Mouse (Mus musculus) spleen, postnatal 10 days (tissue): Measurements from ENCODE around the gene Kif15.

Source experiments
- DNase-seq, 2 experiments: peaks; one replicate each; pipeline ENCODE4 v3.0.0; 2021 to 2022; ENCODE audit warnings: low spot score in 2 of 2

Kif15 gene

GRCm38 (mm10) chr9:122950643-122951475 is at the start of gene Kif15, which contains the start of gene 1110059G10Rik:
Gene Kif15 (plus strand): TSS chr9:122951046.
Gene 1110059G10Rik (minus strand): TSS chr9:122951000.
- peak; percentile 95 to 97 for DNase-seq

GRCm38 (mm10) chr9:122901047-122901446 is 49.8 kb upstream of the Kif15 start:
- no peak for DNase-seq

GRCm38 (mm10) chr9:122902717-122903535 is 47.9 kb upstream of the Kif15 start:
- DNase-seq: peak in 1 of 2 experiments; percentile 27

- no peak for DNase-seq
Observed at GRCm38 (mm10) chr9:122922436-122922835, 28.4 kb upstream of the Kif15 start.

GRCm38 (mm10) chr9:122922936-122923381 is 27.9 kb upstream of the Kif15 start, which contains the start of gene Zfp105:
Gene Zfp105 (plus strand): TSS chr9:122923072.
- peak; percentile 22 to 40 for DNase-seq

- DNase-seq: no peak
Observed at GRCm38 (mm10) chr9:122928915-122929314, 21.9 kb upstream of the Kif15 start.

- DNase-seq: no peak
Observed at GRCm38 (mm10) chr9:122998406-122999192, 47.8 kb downstream of the Kif15 start.

- DNase-seq: no peak
Observed at GRCm38 (mm10) chr9:122999193-122999586, 48.3 kb downstream of the Kif15 start.

GRCm38 (mm10) chr9:123004718-123005117 is 53.9 kb downstream of the Kif15 start:
- no peak for DNase-seq

- DNase-seq: no peak
Observed at GRCm38 (mm10) chr9:123006071-123006470, 55.2 kb downstream of the Kif15 start.

- peak; percentile 84 to 86 for DNase-seq
Observed at GRCm38 (mm10) chr9:123020995-123021631, 70.3 kb downstream of the Kif15 start, which contains the start of gene Tmem42. Gene Tmem42 (plus strand): TSS chr9:123021326.

- DNase-seq: peak in 1 of 2 experiments; percentile 51
Observed at GRCm38 (mm10) chr9:123021636-123022379, 71.0 kb downstream of the Kif15 start.

- no peak for DNase-seq
Observed at GRCm38 (mm10) chr9:123024201-123024600, 73.4 kb downstream of the Kif15 start.

- no peak for DNase-seq
Observed at GRCm38 (mm10) chr9:123031496-123032246, 80.8 kb downstream of the Kif15 start.

GRCm38 (mm10) chr9:123034426-123034825 is 83.6 kb downstream of the Kif15 start, which contains the start of gene Tgm4:
Gene Tgm4 (plus strand): TSS chr9:123034726.
- no peak for DNase-seq

- DNase-seq: no peak
Observed at GRCm38 (mm10) chr9:123047665-123048064, 96.8 kb downstream of the Kif15 start.

GRCm38 (mm10) chr9:123058724-123059292 is 108.0 kb downstream of the Kif15 start:
- peak in 1 of 2 experiments; percentile 31 for DNase-seq

- DNase-seq: no peak
Observed at GRCm38 (mm10) chr9:123060172-123060571, 109.3 kb downstream of the Kif15 start.
